Mouse (Mus musculus) liver, postnatal 0 days (tissue): ENCODE measurements around the gene Maco1.
"Not testable (repeated sequence)": the region's sequence is repeated elsewhere in the genome, so short reads cannot be mapped to it uniquely, and the experiment has no call there.

Experiments
- CTCF ChIP-seq: sonication (generic); IDR thresholded peaks from 2 replicates; pipeline ENCODE4 v1.5.1; 2016; ENCODE audit warnings: antibody characterized with exemption, low read depth
- EP300 ChIP-seq: IDR thresholded peaks from 2 replicates; pipeline ENCODE4 v1.6.1; 2016; ENCODE audit warnings: antibody characterized with exemption, low read depth, mild to moderate bottlenecking

DNA sequence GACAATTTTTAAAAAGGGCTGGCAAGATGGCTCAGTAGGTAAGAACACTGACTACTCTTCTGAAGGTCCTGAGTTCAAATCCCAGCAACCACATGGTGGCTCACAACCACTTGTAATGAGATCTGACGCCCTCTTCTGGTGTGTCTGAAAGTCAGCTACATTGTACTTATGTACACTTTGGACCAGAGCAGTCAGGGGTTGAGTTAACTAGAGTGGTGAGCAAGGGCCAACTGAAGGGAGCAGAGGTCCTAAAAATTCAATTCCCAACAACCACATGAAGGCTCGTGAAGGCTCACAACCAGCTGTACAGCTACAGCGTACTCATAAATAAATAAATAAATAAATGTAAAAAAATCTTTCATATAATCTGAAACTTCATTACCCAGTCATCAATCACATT lies 14.4 kb downstream of the Maco1 start:
- TF ChIP-seq CTCF, EP300: not testable (repeated sequence)
